Mouse (Mus musculus) c-Kit-negative CD71-positive TER-119-positive erythroid progenitor cells, embryonic 14.5 days (primary cell): Measurements from ENCODE around the gene Dnah2.

ENCODE experiments used
- DNase-seq: peaks from one replicate; pipeline ENCODE4 v3.0.0-alpha.2; 2013; ENCODE audit warnings: low read depth, low spot score

Gene Dnah2

DNA sequence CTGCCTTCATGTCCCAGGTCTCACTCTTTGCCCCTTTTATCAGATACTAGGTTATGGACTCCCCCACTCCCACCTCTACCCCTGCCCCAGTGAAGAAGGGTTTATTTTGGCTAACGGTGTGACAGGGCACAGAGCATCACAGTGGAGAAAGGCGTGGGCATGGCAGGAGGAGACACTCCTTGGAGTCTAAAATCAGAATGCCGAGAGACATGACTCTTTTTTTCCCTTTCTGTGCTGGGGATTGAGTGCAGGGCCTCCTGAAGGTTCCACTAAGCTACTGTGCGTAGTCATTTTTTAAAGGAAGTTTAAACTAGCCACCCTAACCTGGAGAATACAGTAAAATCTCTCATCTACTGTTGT is 20.9 kb downstream of the Dnah2 start:
- no peak for DNase-seq

DNA sequence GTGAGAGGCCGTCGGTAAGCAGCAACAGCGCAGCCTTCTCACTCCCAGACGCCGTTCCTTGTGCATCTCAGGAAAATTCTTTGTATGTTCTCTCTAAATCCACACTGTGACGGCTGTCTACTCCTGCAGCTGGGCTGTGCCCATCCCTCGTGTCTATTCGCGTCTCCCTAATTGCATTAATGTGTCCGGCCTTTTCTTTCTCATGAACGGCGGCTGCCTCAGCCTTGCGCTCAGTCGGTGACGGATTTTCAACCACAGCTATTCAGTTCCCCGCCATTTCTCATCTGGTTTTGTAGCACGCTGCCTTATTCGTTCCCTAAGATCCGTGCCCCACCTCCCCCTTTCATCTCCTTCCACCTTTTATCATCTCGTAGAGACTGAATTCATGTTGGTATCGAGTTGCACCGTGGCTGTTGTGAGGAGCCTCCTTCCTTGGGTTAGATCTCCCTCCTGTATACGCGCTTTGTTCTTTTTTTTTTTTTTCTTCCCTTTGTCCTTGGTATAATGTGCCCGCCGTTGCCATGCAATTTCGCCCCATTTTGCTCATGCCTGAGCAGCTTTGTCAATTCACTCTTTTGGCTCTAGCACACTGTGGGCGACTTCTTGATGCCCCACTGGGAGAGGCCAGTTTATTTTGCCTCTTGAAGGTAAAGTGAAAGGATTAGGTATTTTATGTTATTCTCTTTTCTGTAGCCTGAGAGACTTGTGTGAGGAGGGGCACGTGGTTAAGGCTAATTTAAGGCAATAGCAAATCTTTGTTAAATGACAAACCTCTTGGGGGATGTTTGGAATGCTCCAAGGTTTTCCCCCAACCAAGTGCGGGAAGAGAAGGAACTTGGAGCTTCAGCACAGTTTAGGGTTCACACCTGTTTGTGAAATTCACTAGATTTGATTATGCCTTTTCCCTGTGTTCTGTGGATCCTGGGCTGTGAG is 21.5 kb downstream of the Dnah2 start:
- no peak for DNase-seq

DNA sequence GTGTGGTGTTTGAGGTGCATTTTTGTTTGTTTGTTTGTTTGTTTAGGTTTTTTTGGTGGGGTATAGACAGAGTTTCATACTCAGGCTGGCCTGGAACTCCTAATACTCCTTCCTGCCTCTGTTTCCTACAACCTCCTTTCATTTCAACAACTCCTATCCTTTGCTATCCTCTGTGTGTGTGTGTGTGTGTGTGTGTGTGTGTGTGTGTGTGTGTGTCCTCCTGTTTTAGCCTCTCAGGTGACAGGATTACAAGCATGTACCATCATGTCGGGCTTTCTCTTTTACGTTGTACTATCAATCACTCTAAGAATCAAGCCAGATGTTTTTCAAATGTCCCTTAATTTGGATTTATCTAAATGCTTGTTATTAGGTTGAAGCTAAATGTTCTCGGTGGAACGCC is 22.3 kb downstream of the Dnah2 start:
- DNase-seq, result no peak

DNA sequence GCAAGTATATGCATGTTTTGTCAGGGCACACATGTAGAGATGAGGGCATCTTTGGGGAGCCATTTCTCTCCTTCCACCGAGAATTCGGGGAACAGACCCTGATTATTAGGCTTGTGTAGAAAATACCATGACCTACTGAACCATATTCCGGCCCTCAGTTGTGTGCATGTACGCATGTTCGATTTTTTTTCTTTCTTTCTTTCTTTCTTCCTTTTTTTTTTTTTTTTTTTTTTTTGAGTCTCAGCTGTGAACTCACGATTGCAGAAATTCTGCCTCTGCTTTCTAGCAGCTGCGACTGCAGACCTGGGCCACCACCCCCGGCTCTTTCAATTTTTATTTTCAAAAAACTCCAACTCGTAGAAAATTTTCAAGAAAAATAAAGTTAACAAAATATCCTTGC is 23.2 kb downstream of the Dnah2 start:
- DNase-seq, result no peak

DNA sequence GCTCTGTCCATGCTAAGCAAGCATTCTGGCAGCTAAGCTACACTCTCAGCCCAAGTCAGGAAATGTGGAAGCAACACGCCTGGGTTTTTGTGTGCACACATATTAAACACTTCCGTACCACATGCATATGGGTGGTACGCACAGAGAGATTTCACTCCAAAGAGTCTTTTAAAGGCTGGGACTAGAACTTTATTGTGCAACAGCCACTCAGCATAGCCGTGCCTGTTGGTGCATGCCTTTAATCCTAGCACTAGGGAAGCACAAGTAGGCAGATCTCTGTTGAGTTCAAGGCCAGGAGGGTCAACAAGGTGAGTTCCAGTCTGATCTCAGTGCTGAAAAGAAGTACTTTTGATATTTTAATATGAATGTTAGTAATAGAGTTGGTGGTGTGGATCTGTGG is 25.3 kb downstream of the Dnah2 start:
- no peak for DNase-seq

DNA sequence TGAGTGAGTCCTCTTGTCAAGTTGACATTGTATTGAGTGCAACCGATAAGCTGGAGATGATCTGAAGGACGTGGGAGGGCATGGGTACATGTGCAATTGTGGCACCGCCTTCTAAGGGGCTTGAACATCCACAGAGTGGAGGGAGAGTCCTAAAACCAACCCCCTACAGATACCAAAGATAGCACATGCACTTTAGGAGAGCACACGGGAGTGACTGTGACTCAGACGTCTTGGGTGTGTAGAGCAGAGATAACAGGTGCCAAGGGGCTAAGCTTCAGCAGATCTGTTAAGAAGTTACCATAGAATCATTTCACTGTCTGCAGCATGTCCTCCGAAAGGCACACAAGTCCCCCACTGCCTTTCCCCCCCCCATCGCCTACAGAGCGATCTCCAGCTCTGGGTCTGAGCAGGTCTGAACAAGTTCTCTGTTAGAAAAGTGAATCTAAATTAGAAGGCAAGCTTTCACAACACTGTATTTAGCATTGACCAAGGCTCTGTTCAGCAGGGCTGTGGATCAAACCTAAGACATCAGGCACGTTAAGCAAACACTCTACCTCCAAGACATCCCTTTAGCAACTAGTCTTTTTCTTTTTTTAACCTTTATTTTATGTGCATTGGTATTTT is 27.3 kb downstream of the Dnah2 start:
- DNase-seq, result no peak

DNA sequence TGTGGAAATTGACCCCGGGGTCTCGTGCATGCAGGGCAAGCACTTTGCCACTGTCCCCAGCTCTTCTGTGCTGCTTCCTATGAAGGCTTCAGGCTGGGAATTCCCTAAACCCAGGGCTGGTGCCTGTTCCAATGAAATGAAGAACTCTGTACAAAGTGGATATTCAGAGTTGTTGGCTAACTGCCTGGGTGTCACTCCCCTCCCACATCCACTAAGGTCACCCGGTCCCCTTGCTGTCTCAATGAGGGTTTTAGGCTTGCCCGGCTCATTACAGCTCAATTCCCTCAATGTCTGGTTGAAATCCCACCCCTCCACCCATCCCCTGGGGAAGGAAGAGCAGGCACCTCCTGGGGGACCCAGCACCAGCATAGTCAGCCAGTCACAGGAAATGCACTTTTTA is 28.9 kb downstream of the Dnah2 start:
- no peak for DNase-seq

DNA sequence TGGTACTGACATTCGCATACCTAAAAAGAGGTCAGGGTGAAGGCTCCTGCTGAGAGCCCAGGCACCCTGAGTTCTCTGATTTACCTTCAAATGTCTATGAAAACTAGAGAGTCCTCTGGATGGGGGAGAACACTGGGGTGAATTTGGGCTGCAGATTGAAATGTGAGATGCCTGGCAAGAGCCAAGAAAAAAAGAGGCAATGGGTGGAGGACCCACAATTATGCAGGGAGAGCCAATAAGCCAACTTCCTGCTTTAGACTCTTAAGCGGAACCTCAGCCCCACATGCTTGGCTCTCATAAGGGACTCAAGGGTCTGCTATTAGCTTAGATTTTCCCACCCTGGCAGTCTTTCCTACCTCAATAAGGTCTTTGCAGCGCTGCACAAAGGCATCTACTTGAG is 32.2 kb downstream of the Dnah2 start:
- no peak for DNase-seq

DNA sequence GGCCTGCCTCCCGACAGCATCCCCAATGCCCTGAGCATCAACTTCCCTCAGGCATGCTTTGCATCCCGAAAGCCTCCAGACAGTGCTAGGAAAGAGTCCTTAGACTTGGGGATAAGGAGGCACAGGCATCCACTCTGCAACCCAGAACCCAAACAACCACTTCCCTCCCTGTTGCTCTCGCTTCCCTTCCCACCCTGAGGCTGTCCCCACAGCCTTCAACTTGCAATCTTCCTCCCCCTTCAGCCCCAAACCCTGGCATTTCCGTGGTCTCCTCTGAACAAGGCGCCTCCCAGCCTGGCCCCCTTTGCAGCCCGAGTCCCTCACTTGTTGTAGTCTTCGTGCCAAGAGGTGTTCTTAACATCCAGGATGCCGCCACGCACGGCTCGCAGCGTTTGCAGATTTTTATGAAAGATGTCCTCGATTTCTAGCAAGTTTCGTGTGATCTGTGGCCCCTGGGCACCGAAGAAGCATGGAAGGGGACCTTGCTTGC is 32.7 kb downstream of the Dnah2 start:
- DNase-seq, result no peak

DNA sequence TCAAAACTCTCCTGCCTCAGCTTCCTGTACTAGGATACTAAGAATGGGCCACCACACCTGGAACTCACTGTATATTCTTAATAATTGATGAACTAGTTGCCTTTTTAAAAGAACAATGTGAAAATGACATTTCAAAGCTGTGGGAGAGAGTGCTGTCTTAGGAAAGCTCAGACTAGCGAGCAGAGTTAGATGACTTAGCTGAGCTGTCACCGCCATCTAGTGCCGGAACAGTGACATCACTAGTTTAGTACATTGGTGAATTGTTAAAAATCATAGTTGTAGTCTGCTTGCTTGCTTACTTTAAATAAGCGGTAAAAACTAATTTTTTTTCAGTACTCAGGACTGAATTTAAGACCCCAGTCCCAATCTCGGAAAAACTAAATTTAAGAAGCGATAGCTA is 35.1 kb downstream of the Dnah2 start:
- DNase-seq, result peak; percentile 36

DNA sequence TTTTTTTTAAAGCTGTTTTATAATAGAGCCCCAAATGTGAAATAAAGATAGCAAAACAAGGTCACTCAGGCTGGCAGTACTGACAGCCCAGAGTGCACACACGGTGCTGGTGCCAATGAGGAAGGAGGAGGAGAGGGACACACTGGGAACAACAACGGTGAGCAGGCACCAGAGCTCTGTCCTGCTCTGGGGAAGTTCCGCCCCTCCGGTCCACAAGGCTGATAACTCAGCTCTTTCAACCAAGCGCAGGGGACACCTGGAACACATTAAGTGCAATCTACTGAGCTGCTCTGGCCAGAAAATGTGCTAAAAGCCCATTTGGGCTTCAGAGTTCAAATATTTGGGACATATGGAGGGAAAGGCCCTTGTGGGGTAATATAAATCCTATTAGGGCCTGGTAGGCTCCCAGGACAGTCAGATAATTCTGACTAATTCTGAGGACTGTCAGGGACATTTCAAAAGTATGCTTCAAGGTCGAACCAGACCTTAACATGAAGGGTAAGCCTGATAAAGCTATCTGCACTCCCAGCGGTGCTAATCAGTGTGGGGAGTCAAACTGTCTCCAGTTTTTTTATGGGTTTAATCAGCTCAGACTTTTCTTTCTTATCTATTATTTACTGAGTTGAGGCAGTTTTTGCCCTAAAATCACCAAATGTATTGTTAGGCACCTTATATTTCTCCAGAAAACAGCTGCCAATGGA is 38.0 kb downstream of the Dnah2 start:
- no peak for DNase-seq

DNA sequence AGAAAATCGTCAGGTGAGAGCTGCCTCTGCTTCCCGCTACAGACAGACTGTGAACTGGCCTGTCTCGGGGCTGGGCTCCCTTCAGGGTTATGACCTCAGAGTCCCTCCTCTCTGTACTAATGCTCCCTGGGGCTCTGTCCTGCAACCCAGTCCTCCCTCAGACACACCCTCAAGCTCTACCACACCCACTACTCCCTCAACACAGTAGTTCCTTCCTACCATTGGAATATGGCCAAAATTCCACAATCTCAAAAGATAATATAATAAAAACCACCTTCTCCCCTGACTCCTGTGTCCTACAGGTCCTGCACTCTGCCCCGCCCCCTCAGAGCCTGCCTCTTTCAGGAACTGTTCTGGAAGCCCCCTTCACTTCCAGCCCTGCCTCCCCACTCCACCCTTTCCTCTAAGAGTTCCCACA is 45.0 kb downstream of the Dnah2 start:
- DNase-seq, result no peak

DNA sequence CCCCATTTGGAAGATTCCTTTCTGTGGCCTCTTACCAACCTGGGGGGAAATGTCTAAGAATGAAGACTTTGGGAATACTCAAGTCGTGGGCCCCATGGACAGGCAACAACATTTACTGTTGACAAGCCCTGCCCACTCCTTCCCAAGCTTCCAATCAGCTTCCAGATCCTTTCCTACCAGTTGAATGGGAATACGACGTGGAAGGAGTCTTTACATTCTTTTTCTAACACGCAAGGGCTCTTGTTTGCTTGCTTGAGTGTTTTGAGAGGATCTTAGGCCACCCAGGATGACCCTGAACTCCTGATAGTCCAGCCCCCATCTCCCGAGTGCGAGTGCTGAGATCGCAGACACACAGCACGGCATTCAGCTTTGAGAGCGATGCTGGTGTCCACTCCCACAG is 47.4 kb downstream of the Dnah2 start:
- no peak for DNase-seq

DNA sequence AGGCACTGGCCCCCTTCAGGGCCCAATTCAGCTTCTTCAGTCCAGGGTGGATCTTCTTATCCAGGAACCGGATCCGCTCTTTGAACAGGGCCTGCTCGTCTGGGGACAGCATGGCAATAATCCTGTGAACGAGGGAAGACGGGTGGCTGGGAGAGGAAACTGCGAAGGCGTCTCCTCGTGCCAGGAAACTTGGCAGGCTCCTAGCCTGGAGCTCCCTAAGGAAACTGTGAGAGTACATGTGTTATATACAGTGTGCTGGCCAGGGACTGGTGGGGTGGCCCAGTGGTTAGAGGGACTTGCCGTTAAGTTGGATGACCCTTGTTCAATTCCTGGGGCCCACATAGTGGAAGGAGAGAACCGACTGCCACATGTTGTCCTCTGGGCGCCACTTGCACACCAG is 49.8 kb downstream of the Dnah2 start:
- DNase-seq, result no peak

DNA sequence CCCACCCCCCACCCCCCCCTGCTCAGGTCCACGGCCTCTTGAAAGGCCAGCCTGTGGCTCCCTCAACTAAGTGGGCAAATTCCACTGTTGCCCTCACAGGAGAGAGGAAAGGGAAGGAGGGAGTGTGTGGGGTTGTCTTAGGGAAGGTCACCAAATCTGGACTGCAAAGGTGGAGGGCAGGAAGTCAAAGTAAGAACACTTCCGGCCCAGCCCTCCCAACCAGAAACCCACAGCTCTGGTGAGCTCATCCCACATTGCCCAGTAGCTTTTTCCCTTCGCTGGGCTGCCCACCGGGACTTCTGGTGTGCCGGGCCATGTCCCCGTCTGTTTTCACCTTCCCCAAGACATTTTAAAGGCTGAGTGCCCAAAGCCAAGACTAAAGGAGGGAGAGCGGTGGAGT is 57.2 kb downstream of the Dnah2 start:
- DNase-seq, result no peak

DNA sequence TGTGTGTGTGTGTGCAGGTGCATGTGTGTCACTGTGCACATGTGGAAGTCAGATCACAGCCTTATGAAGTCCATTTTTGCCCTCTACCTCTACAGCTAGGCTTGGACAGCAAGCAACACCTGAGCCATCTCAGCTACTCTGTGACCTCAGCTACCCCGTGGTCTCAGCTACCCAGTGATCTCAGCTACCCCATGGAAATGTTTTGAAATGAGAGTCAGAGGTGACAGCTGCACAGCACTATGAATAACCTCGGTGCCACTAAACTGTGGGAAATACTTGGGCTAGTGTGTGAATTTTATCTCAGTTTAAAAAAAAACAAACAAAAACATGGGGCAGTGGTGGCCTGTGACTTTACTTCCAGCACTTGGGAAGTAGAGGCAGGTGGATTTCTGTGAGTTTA is 58.0 kb downstream of the Dnah2 start:
- no peak for DNase-seq

DNA sequence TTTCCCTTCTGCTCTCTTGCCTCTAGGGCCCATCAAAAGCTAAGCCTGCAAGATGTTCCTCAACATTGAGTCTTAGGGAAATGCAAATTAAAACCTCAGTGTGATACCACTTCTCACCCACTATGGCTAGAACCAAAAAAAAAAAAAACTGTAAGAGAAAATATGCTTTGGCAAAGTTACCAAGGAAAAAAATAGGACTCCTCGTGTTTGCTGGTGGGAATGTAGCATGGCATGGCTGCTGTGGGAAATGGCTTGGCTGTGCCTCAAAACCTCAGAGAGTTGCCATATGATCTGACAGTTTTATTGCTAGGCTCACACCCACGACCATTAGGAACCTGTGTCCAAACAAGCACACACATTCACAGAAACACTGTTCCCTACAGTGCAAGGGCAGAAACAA is 61.4 kb downstream of the Dnah2 start:
- DNase-seq, result no peak

DNA sequence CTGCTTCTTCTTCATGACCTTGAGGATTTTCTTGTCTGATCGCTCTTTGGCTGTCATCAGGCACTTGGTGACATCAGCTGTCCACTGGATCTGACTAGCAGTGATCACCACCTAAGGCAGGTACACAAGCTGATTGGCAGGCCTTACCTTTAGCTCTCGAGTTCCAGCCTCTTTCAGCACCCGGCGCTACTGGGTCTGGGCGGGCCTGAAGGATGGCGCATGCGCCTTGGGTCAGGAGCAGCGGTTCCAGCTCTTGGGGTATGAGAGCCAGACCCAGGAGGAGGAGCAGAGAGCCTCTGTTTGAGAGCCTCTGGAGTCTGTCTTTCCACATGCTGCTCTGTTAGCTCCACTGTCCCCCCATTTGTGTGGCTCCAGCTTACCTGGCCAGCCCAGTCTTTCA is 71.3 kb downstream of the Dnah2 start:
- no peak for DNase-seq

DNA sequence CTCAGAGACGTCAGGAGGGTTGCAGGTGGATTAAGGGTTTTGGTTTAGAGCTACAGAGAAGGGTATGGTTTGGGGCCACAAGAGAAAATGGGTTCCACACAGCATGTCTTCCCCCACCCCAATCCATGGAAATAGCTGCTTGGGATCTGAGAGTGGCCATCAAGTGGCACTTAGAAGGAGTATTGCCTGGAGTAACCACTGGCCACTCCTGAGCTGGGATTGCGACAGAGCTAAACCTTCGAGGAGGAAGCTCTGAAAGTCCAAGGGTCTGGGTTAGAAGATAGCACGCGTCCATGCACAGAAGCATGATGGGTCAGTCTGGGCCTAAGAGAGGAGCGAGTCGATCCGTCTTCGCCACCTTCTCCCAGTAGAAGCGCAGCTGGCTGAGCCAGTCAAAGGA is 72.1 kb downstream of the Dnah2 start:
- DNase-seq, result no peak

DNA sequence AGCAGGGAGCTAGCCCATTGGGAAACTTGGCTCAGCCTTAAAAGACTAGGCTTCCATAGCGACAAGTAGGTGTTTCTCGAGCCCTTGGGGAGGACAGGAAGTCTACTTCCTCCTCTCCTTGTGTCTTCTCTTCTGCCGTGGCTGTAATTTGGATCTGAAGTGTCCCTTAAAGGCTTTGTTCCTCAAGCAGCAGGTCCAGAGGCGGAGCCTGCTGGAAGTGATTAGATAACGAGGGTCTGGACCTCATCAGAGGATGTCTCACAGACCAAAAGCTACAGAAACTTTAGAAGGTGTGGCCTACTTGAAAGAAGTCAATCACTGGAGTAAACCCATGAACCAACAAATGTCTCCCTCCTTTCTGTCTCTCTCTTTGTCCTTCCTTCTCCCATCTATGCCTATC is 74.2 kb downstream of the Dnah2 start:
- DNase-seq, result no peak

DNA sequence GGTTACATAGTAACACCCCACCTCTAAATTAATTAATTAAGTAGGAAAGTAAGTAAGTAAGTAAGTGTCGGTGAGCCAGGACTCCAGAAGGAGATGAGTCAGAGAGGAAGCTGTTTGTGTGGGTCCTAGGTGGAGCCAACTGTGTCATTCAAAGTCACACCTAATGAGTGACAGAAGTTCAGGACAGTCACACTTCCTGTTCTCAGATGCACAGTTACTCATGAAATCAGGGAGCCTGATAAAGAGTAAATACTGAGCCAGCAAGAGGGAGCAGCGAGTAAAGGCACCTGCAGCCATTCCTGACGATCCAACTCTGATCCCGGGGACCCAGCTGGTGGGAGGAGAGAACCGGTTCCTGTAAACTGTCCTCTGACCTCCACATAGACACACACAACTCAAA is 76.2 kb downstream of the Dnah2 start:
- no peak for DNase-seq

DNA sequence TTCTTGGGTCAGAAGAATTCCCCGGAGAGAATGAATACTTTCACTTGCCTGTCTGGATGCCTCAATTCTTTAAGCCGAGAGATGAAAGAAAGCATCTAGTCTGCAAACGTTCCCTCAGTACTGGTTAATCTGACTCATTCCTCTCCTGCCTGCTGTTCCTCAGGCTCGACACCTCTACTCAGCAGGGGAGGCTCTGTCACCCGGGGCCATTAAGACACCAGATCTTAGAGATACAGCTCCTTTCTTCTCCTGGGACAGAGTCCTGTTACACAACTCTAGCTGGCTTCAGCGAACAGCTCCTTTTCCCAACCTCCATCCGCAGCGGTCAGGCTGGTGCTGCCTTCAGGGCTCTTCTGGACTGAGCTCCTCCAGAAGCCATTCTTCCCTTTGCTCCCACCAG is 77.4 kb downstream of the Dnah2 start:
- no peak for DNase-seq

DNA sequence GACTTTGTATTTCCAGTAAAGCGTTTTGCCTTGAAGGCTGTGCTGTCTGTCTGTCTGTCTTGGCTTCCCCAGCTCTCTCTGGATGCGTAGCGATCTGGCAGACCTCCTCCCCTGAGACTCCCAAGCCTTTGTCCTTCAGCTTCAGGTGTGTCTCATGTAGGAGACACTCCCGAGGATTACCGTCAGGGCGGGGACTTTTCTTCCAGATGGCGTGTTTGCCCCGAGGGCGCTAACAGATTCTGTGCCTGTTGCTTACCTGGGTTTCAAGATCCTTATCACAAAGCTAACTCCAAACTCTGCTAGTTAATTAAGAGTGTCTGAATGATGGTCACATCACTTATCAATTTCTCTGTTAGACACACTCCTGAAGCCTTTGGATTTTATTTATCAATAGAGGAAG is 79.6 kb downstream of the Dnah2 start:
- no peak for DNase-seq
